In genomic region chr1:166255651-166256050, GRCm38 (mm10) we compare ENCODE assay signal across 10 mouse cellular contexts. TPM values are rescaled to one million over a fixed set of nuclear protein-coding genes. Genes with fewer than 3 reads are reported as not detected.
DNase-seq lines count a peak whose midpoint lies in the region; ATAC-seq and TF ChIP-seq lines count a peak whose summit lies in the region.
"Had no signal": no experiment of that assay in that cellular context is flagged by ENCODE, and none has a peak within 500 bp of the region (broad histone marks: within the 10 kb centered on the region; RNA-seq: fewer than 3 reads in every experiment).

No protein-coding gene starts in this region.

- TF ChIP-seq POLR2A in kidney, adult 2 months (IDR thresholded peaks at IDR 0.05; ENCODE audit: low read depth, low read length): no peak
- no peak for TF ChIP-seq POLR2A in thymus, adult 2 months (IDR thresholded peaks at IDR 0.05; ENCODE audit: control insufficient read depth, extremely low read depth, insufficient read depth, low read length, poor library complexity)

- no peaks in the 10 kb centered on the region for H3K9me3 ChIP-seq in forebrain, embryonic 12.5 days
- no peaks in the 10 kb centered on the region for H3K9me3 ChIP-seq in midbrain, embryonic 14.5 days (ENCODE audit: control insufficient read depth, low read length)
- H3K9me3 ChIP-seq: heart, embryonic 15.5 days had no signal

- WGBS in forebrain, embryonic 12.5 days: 6% methylated on average over 2 of the region's 2 CpGs
- WGBS in midbrain, embryonic 14.5 days: 4% methylated on average over 2 of the region's 2 CpGs
- 63% methylated on average over 2 of the region's 2 CpGs for WGBS in kidney, adult 2 months
- 79% methylated on average over 2 of the region's 2 CpGs for WGBS in thymus, adult 2 months

- ATAC-seq in forebrain, embryonic 12.5 days (ENCODE audit: low FRiP score): no peak
- peak; percentile 18; the same call in 1 of the 2 replicates for ATAC-seq in midbrain, embryonic 14.5 days (ENCODE audit: low FRiP score, low TSS enrichment)

- DNase-seq in frontal cortex, postnatal 36 days (ENCODE audit: low spot score in 2 of 2): peak; percentile 29 to 45
- no peak for DNase-seq in frontal cortex, postnatal 10 days (ENCODE audit: low spot score in 2 of 2)
- peak; percentile 83 for DNase-seq in 3T3-L1 (ENCODE audit: low read depth, low spot score)
- no peak for DNase-seq in midbrain, embryonic 14.5 days
- no peak for DNase-seq in kidney, adult 2 months
- DNase-seq in thymus, adult 2 months: no peak
- no peak for DNase-seq in spleen, postnatal 36 days (ENCODE audit: low spot score in 2 of 2)

- TF ChIP-seq CTCF in kidney, adult 2 months (conservative IDR thresholded peaks at IDR 0.05; ENCODE audit: insufficient read depth, insufficient read length, low read depth, low read length): no peak
- TF ChIP-seq CTCF in thymus, adult 2 months (IDR thresholded peaks at IDR 0.05; ENCODE audit: borderline replicate concordance, control insufficient read depth, extremely low read depth, insufficient read depth, low read length, poor library complexity): no peak

- no peaks in the 10 kb centered on the region for H3K36me3 ChIP-seq in forebrain, embryonic 12.5 days (replicated peaks)
- no peaks in the 10 kb centered on the region for H3K36me3 ChIP-seq in midbrain, embryonic 14.5 days (ENCODE audit: control insufficient read depth, insufficient read depth, low read length)
- no peaks in the 10 kb centered on the region for H3K36me3 ChIP-seq in kidney, adult 2 months (ENCODE audit: control insufficient read depth, insufficient read depth, low read length)
- H3K36me3 ChIP-seq in thymus, adult 2 months (ENCODE audit: control insufficient read depth, insufficient read depth, low read length): no peaks in the 10 kb centered on the region
- H3K36me3 ChIP-seq: heart, embryonic 15.5 days had no signal

- H3K4me3 ChIP-seq in forebrain, embryonic 12.5 days (replicated peaks): peak overlapping the region; percentile 58
- H3K4me3 ChIP-seq in midbrain, embryonic 14.5 days (replicated peaks; ENCODE audit: low read depth, low read length): peak overlapping the region; percentile 44
- H3K4me3 ChIP-seq in kidney, adult 2 months (ENCODE audit: insufficient read depth, low read depth, low read length): no peak overlapping the region
- no peak overlapping the region for H3K4me3 ChIP-seq in thymus, adult 2 months (ENCODE audit: control insufficient read depth, insufficient read depth, low read length)

- peak overlapping the region; percentile 61 for H3K27ac ChIP-seq in forebrain, embryonic 12.5 days
- peak overlapping the region; percentile 52; the same call in 1 of the 2 replicates for H3K27ac ChIP-seq in midbrain, embryonic 14.5 days (replicated peaks; ENCODE audit: low read depth, low read length)
- no peak overlapping the region for H3K27ac ChIP-seq in kidney, adult 2 months (ENCODE audit: insufficient read depth, low read depth, low read length)
- H3K27ac ChIP-seq in thymus, adult 2 months (ENCODE audit: control insufficient read depth, insufficient read depth, low read length): no peak overlapping the region
- H3K27ac ChIP-seq: heart, embryonic 15.5 days; liver, embryonic 14.5 days had no signal

- 0 out of 2 replicates have a peak, but pooled peaks cover 5% of the 10 kb centered on the region for H3K27me3 ChIP-seq in forebrain, embryonic 12.5 days
- no peaks in the 10 kb centered on the region for H3K27me3 ChIP-seq in midbrain, embryonic 14.5 days (ENCODE audit: control insufficient read depth, insufficient read depth, low read length)
- no peaks in the 10 kb centered on the region for H3K27me3 ChIP-seq in kidney, adult 2 months (replicated peaks; ENCODE audit: control insufficient read depth, insufficient read depth, low read length)
- peaks cover 15% of the 10 kb centered on the region for H3K27me3 ChIP-seq in thymus, adult 2 months (ENCODE audit: control insufficient read depth, insufficient read depth, low read length)

- H3K4me1 ChIP-seq in forebrain, embryonic 12.5 days: peaks cover 47% of the 10 kb centered on the region
- peaks cover 28% of the 10 kb centered on the region for H3K4me1 ChIP-seq in midbrain, embryonic 14.5 days (ENCODE audit: control insufficient read depth, insufficient read depth, low read length)
- H3K4me1 ChIP-seq in kidney, adult 2 months (ENCODE audit: control insufficient read depth, insufficient read depth, low read length): peaks cover 15% of the 10 kb centered on the region; the same call in 1 of the 2 replicates
- peaks cover 6% of the 10 kb centered on the region; the same call in 1 of the 2 replicates for H3K4me1 ChIP-seq in thymus, adult 2 months (replicated peaks; ENCODE audit: control insufficient read depth, insufficient read depth, low read length)

- H3K9ac ChIP-seq in forebrain, embryonic 12.5 days: peak overlapping the region; percentile 77
- peak overlapping the region; percentile 43 for H3K9ac ChIP-seq in midbrain, embryonic 14.5 days (replicated peaks; ENCODE audit: low read length)
- H3K9ac ChIP-seq: heart, embryonic 15.5 days; liver, embryonic 14.5 days had no signal

- H3K4me2 ChIP-seq in forebrain, embryonic 12.5 days: peak overlapping the region; percentile 73
- peak overlapping the region; percentile 78 for H3K4me2 ChIP-seq in midbrain, embryonic 14.5 days (ENCODE audit: low read length)
- H3K4me2 ChIP-seq: heart, embryonic 15.5 days had no signal

RNA-seq across cellular contexts. Expression of gene Ildr2, which starts 1.7 kb away (rescaled TPM):
- polyA plus RNA-seq in forebrain, embryonic 12.5 days (2016; fragmentation: Nextera tagmentation; extraction: Ambion mirVana): 8.4 and 10.2 TPM in 2 replicates
- polyA plus RNA-seq in midbrain, embryonic 14.5 days (2014; fragmentation: Nextera tagmentation; extraction: Ambion mirVana): 3.7 and 4.1 TPM in 2 replicates
- 11.0 and 12.3 TPM in 2 replicates for polyA plus RNA-seq in kidney, adult 2 months (2012; rRNA removed)
- polyA plus RNA-seq in thymus, adult 2 months (2012; rRNA removed): 0.40 and 0.59 TPM in 2 replicates

RNA-seq across cellular contexts. Expression of gene Mael, which starts 17.1 kb away (rescaled TPM):
- not detected in 2 replicates for polyA plus RNA-seq in forebrain, embryonic 12.5 days (2016; fragmentation: Nextera tagmentation; extraction: Ambion mirVana)
- not detected in 2 replicates for polyA plus RNA-seq in midbrain, embryonic 14.5 days (2014; fragmentation: Nextera tagmentation; extraction: Ambion mirVana)
- polyA plus RNA-seq in kidney, adult 2 months (2012; rRNA removed): 0.11 TPM in 2 replicates
- 0.05 TPM in 1 of 2 replicates, not detected in the other for polyA plus RNA-seq in thymus, adult 2 months (2012; rRNA removed)
- polyA plus RNA-seq: liver, embryonic 14.5 days had no signal

Comparison
In these comparisons a context has a peak if more than half of its experiments do, and no peak if none do; other contexts are left out.
1. DNase-seq: peak in frontal cortex, postnatal 36 days (2 of 2) and 3T3-L1 (single experiment); none in frontal cortex, postnatal 10 days (0 of 2), midbrain, embryonic 14.5 days (single experiment), kidney, adult 2 months (single experiment), thymus, adult 2 months (single experiment) and spleen, postnatal 36 days (0 of 2).
2. H3K27ac ChIP-seq: peak in forebrain, embryonic 12.5 days (single experiment) and midbrain, embryonic 14.5 days (single experiment); none in kidney, adult 2 months (single experiment) and thymus, adult 2 months (single experiment).
3. H3K4me3 ChIP-seq: peak in forebrain, embryonic 12.5 days (single experiment) and midbrain, embryonic 14.5 days (single experiment); none in kidney, adult 2 months (single experiment) and thymus, adult 2 months (single experiment).